Mouse (Mus musculus) adrenal gland, adult 2 months (tissue): Measurements from ENCODE around the gene Spaca5. TPM values are rescaled to one million over a fixed set of nuclear protein-coding genes. Genes with fewer than 3 reads are reported as not detected.

Experiments used
- DNase-seq: peaks from one replicate; pipeline ENCODE4 v3.0.0; 2021
- long read RNA-seq: library from polyadenylated mRNA; stranded (forward); transcript quantifications from one replicate; pipeline ENCODE4 v2.0.0, GENCODE M21; 2021
- polyA plus RNA-seq: library from polyadenylated mRNA; depleted of rRNA; stranded (reverse); fragments of >200 nt; gene quantifications from 2 replicates; pipeline ENCODE4 v1.2.3, GENCODE M21; 2012; rRNA removed
- total RNA-seq, 2 experiments: library from RNA; stranded (reverse); gene quantifications; 2 replicates each; pipeline ENCODE4 v1.2.3; 2021

The Spaca5 gene
- total RNA-seq (not detected), polyA plus RNA-seq (not detected in 2 replicates)
- long read RNA-seq: 0 reads

DNA sequence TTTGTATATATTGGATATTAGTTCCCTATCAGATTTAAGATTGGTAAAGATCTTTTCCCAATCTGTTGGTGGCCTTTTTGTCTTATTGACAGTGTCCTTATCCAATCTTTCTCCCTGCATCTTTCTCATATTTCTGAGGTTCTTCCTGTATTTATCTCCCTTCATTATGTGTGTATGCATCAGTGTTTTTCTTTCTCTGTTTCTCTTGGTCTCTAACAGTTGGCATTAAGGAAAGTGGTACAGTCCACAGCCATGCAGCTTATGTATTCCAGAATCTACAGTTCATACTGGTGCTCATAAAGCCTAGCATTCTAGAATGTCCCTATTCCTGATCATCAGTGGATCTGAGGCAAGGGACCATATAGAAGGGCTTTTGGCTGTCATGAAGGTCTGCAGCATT is at the start of gene Spaca5:
Spaca5 (plus strand) TSS at position 301 of the 400 bp plus-strand sequence.
- no peak for DNase-seq

DNA sequence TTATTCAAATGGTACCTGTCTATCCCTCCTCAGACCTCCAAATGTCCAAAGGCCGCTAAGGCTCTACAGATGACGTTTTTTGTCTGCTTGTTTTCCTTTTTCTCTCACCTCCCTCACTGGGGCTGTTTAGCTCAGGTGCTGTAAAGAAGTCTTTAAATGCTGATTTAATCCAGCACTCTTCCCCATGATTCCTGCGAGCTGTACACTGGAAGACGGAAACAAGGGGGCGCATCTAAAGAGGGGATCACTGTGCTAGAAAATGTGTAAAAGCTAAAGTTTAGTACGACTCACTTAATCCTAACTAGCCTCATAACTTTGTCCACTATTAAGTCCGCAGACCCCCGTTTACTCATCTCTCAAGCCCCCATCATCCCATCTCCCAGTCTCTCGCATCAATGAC is 6.7 kb upstream of the Spaca5 start:
- DNase-seq: no peak

DNA sequence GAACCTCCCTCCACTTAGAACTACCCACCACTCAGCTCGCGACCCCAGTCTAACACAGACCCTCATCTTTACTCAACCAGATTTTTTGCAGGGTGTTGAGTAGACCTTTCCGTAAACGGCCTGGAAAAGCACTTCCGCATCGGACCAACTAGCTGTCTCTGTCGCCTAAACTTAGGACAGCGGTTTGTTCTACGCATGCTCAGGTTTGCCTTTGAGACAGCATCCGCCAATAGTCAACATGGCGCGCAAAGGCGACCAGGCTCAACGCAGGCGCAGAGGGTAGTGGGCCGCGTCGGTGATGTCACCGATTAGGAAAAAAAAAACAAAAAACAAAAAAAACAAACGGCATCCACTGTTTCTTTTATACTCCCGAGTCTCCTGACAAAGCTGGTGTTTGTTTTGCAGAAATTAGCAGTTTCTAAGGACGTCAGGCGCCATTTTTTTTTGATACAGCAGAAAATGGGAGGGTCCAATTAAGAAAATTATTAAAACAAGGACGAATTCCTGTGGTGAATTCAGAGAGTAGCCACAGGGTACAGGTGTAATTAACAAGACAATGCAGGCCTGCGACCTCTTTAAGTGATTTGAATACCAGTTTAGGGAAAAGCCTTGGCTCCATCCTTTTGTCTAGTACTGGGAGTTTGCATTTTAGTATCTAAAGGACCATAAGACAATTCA is 6.2 kb upstream of the Spaca5 start, which contains the start of gene Zfp182:
Zfp182 (minus strand) TSS at position 451 of the 678 bp plus-strand sequence.
- DNase-seq: peak; percentile 88

DNA sequence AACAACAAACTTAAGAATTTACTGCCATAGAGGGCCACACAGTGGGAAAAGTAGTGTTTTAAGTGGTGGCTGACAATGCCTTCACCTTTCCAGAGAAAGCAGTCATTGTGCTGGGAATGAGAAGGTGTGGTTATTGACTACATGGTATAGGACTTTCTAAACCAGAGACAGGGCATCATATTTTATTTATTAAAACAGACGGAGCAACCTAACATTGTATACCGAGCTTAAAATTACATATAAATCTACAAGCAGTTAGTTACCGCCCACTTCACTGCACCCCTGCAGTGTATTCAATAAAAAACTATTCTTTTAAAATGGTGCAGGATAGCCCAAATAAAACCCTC is 5.7 kb upstream of the Spaca5 start:
- DNase-seq: no peak

DNA sequence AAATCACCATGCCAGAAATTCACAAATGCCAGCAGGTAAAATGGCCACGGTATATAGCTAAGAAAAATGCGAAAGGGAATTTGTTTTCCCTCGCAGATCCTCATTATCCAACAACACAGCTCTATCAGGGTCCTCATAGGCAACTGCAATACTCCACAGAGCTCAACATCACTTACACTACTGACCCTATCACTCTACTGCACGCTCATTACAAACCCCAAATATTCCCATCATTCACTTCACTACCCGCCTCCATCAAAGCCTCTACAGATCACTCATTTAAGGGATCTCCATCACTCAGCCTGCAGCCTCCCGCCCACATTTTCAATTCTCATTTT is 20.4 kb downstream of the Spaca5 start:
- no peak for DNase-seq

DNA sequence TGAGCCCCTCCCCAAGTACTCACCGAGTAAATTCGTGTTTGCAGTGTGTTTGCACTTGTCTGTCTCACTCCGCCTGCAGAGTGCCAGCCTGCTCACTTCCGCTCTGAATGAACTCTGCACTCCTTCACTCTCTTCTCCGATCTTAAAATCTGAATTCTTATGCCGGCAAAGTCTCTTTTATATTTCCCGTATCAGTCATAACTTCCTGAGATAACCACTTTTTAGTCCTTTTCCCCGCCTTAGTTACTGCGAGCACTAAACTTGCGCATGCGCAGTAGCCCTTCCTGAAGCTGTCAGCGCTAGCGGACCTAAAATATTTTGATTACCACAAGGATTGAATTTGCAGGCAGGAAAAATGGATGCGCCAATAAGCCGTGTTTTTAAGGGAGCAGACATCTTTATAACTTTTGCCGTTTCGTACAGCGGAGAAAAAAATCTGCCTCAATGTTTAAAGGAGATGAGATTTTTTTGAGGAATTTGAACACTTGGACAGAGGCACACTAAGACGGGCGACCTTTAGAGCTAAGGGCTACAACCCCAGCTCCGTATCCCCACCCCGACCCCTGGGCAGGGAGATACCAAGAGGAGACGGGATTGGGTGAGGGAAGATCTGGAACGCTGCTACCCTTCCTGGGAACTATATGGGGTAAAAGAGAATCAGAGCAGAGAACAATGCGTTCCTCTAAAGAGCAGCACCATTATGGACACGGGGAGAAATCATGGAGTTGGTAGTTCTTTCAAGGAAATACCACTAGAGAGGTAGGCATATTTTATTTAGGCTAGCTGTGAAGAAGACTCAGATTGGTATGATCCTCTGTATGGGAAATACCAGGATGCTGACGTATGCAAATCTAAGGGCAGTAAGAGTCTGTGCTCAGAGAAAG is 21.0 kb downstream of the Spaca5 start, which contains the start of gene Zfp300:
Zfp300 (minus strand) TSS at position 545 of the 884 bp plus-strand sequence.
- peak; percentile 77 for DNase-seq

DNA sequence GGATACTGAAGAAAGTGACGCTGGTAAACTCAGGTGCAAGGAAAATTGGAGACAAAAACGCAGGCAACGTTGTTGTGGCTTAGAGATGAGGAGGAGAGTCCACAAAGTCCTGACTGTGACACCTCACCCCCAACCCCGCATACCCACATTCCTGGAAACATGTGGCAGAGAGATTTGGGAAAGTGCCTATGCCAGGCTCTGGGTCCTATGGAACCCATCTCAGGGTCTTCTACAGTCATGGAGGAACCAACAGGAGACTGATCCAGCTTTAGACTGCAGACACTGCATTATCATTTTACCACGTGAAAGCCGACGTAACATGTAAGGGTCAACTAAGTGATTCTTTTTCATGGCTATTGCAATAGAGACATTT is 21.6 kb downstream of the Spaca5 start:
- no peak for DNase-seq

DNA sequence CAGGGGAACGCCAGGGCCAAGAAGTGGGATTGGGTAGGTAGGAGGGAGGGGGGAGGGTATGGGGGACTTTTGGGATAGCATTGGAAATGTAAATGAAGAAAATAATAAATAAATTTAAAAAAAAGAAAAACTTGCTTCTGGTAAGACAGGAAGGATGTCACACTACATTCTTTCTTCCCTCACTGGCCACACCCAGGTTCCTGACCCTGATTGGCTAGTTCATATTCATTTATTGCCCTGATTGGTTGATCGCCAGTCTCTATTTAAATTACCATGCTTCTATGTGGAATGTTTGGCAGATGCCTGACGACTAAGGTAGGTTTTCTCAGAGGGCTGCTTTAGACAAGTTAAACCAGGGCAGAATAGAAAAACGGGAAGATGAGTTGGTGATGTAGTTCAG is 47.3 kb downstream of the Spaca5 start, which contains the start of gene Ssxa1:
Ssxa1 (plus strand) TSS at position 301 of the 400 bp plus-strand sequence.
- no peak for DNase-seq

Other genes with a start within 250 kb of the Spaca5 start
- 10 to 100 TPM; 20.7 to 45.5 TPM for gene Timp1, start 198.2 kb upstream of the Spaca5 start, total RNA-seq
- 34.9 and 39.0 TPM in 2 replicates for gene Timp1, start 198.2 kb upstream of the Spaca5 start, polyA plus RNA-seq
- 10 to 100 TPM in 1 of 2 experiments, 1 to 10 TPM in 1; 8.1 to 12.4 TPM for gene Syn1, start 147.4 kb upstream of the Spaca5 start, total RNA-seq
- gene Syn1, start 147.4 kb upstream of the Spaca5 start, polyA plus RNA-seq: 11.4 and 12.2 TPM in 2 replicates
- gene Cfp, start 136.9 kb upstream of the Spaca5 start, total RNA-seq: 10 to 100 TPM; 11.6 to 12.1 TPM
- 23.6 and 24.0 TPM in 2 replicates for gene Cfp, start 136.9 kb upstream of the Spaca5 start, polyA plus RNA-seq
- 10 to 100 TPM; 14.6 to 16.5 TPM for gene Elk1, start 117.8 kb upstream of the Spaca5 start, total RNA-seq
- 34.3 and 35.0 TPM in 2 replicates for gene Elk1, start 117.8 kb upstream of the Spaca5 start, polyA plus RNA-seq
- 10 to 100 TPM; 35.9 to 42.6 TPM for gene Uxt, start 106.4 kb upstream of the Spaca5 start, total RNA-seq
- gene Uxt, start 106.4 kb upstream of the Spaca5 start, polyA plus RNA-seq: 6.9 TPM in 2 replicates
- 1 to 10 TPM; 6.7 to 7.0 TPM for gene Zfp182, start 6.1 kb upstream of the Spaca5 start, total RNA-seq
- 0.13 and 0.22 TPM in 2 replicates for gene Zfp182, start 6.1 kb upstream of the Spaca5 start, polyA plus RNA-seq
- 1 to 10 TPM; 1.5 to 2.5 TPM for gene Zfp300, start 21.1 kb downstream of the Spaca5 start, total RNA-seq
- gene Zfp300, start 21.1 kb downstream of the Spaca5 start, polyA plus RNA-seq: 0.03 and 0.08 TPM in 2 replicates
- gene Ssxa1, start 47.4 kb downstream of the Spaca5 start, total RNA-seq: not detected
- gene Ssxa1, start 47.4 kb downstream of the Spaca5 start, polyA plus RNA-seq: not detected in 2 replicates
- gene Gm21876, start 107.2 kb downstream of the Spaca5 start, total RNA-seq: not detected
- gene Gm21876, start 107.2 kb downstream of the Spaca5 start, polyA plus RNA-seq: not detected in 2 replicates